Mouse (Mus musculus) erythroblast, embryonic 14.5 days (primary cell): ENCODE measurements around the gene Fabp6.

Experiments
- GATA1 ChIP-seq: IDR thresholded peaks from 2 replicates; pipeline ENCODE4 v1.6.1; 2012; ENCODE audit warnings: low read length, inconsistent platforms, mixed read lengths
- TAL1 ChIP-seq: IDR thresholded peaks from 3 replicates; pipeline ENCODE4 v1.6.1; 2012; ENCODE audit warnings: low read length, inconsistent platforms, mixed read lengths

- no peak for TF ChIP-seq GATA1
- no peak for TF ChIP-seq TAL1
Measured at GRCm38 (mm10) chr11:43549701-43550100, 51.6 kb downstream of the Fabp6 start.
